Mouse (Mus musculus) intestine, embryonic 14.5 days (tissue): ENCODE data around the gene Kpna1. TPM values are rescaled to one million over a fixed set of nuclear protein-coding genes. Genes with fewer than 3 reads are reported as not detected.
"Not testable (repeated sequence)": the region's sequence is repeated elsewhere in the genome, so short reads cannot be mapped to it uniquely, and the experiment has no call there.

Experiments
- ATAC-seq: fragments of 200-750 bp; cut with Nextera tagmentation; replicated peaks from 2 replicates; pipeline ENCODE4 v1.8.0; 2017; ENCODE audit warnings: low read depth, moderate number of reproducible peaks, moderate TSS enrichment, moderate library complexity; ENCODE audit not compliant: low FRiP score, low TSS enrichment
- DNase-seq: peaks from one replicate; pipeline ENCODE4 v3.0.0-alpha.2; 2018; ENCODE audit warnings: low spot score
- H3K27ac ChIP-seq: fragments of 300-500 bp; sonication (generic); 2 replicates; pipeline ENCODE4 v1.5.1; 2014; ENCODE audit warnings: low read depth, mild to moderate bottlenecking, control low read depth
- H3K27me3 ChIP-seq: fragments of 300-500 bp; sonication (generic); replicated peaks from 2 replicates; pipeline ENCODE4 v1.6.1; 2014; ENCODE audit warnings: low read length, control low read depth; ENCODE audit not compliant: control insufficient read depth, insufficient read depth
- H3K36me3 ChIP-seq: fragments of 300-500 bp; sonication (generic); 2 replicates; pipeline ENCODE4 v1.6.1; 2014; ENCODE audit warnings: low read length, control low read depth; ENCODE audit not compliant: control insufficient read depth, insufficient read depth
- H3K4me1 ChIP-seq: fragments of 300-500 bp; sonication (generic); replicated peaks from 2 replicates; pipeline ENCODE4 v1.6.1; 2014; ENCODE audit warnings: low read length, control low read depth, mixed read lengths; ENCODE audit not compliant: control insufficient read depth, insufficient read depth
- H3K4me2 ChIP-seq: fragments of 300-500 bp; sonication (generic); 2 replicates; pipeline ENCODE4 v1.6.1; 2014; ENCODE audit warnings: low read length
- H3K4me3 ChIP-seq: fragments of 300-500 bp; sonication (generic); 2 replicates; pipeline ENCODE4 v1.5.1; 2014; ENCODE audit warnings: low read depth, low read length, control low read depth, mixed read lengths
- H3K9ac ChIP-seq: fragments of 300-500 bp; sonication (generic); 2 replicates; pipeline ENCODE4 v1.6.1; 2014; ENCODE audit warnings: mild to moderate bottlenecking, low read length
- H3K9me3 ChIP-seq: fragments of 300-500 bp; sonication (generic); 2 replicates; pipeline ENCODE4 v1.6.1; 2016; ENCODE audit warnings: low read length, control low read depth; ENCODE audit not compliant: control insufficient read depth
- WGBS: fragments of 180-500 bp; shearing (Covaris S2); extraction: QIAGEN DNeasy Blood & Tissue Kit; methylation state at CpG from one replicate; pipeline ENCODE4 v1.1.7; 2014; 5-methylcytosine and 5-hydroxymethylcytosine counted together
- polyA plus RNA-seq: library from polyadenylated mRNA; unstranded; fragments of >200 nt; fragmentation: Nextera tagmentation; extraction: Ambion mirVana; gene quantifications from 2 replicates; pipeline ENCODE4 v1.2.1, GENCODE M21; 2014

Kpna1 gene
- polyA plus RNA-seq, 1 experiment from 2014 or later, result 44.4 TPM

DNA sequence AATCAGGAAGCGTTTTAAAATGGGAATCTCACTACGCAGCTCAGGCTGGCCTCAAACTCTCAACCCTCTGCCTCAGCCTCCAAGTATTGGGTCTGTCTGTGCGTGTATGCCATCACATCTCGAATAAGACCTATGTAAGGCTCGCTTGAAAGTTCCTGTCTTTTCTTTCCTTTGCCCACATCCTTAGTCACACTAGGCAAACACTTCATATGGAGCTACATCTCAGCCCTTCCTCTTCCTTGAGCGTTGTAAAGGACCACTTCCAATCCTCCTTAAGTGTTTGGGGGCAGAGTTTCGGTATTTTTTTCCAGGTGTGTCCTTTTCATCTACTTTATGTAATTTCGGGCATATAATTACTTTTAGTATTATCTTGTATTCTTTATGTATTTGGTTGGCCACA lies 76.4 kb downstream of the Kpna1 start:
- no peak overlapping the region for H3K9ac ChIP-seq
- ATAC-seq (no peak), DNase-seq (no peak)
- H3K4me3 ChIP-seq, result no peak overlapping the region
- H3K27me3 ChIP-seq, result no peaks in the 10 kb centered on the region
- H3K9me3 ChIP-seq, result no peaks in the 10 kb centered on the region
- 93% methylated on average over 8 of the region's 8 CpGs for WGBS
- 0 out of 2 replicates have a peak, but pooled peaks cover 3% of the 10 kb centered on the region for H3K4me1 ChIP-seq
- H3K4me2 ChIP-seq, result no peak overlapping the region
- no peak overlapping the region for H3K27ac ChIP-seq
- peaks cover 29% of the 10 kb centered on the region for H3K36me3 ChIP-seq

DNA sequence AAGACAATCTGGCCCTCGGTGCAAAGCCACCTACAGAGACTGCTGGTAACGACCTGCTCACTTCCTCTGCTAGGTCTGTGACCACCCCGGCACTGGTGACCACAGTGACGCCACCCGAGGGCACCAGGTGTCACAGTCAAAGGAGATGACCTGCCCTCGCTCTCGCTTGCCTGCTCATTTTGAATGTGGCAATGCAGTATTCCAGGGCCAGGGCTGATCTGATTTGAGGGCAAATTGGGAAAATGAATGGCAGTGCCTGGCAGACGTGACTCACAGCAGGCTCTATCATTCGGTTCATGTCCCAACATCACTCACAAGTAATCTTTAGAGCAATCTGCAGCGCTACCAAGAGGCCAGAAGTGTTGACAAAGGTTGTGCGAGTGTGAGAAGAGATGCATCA lies 77.9 kb downstream of the Kpna1 start:
- ATAC-seq, result no peak
- no peak overlapping the region for H3K9ac ChIP-seq
- H3K4me3 ChIP-seq, result no peak overlapping the region
- H3K36me3 ChIP-seq, result peaks cover 21% of the 10 kb centered on the region
- no peak overlapping the region for H3K4me2 ChIP-seq
- 92% methylated on average over 11 of the region's 11 CpGs for WGBS
- DNase-seq, result no peak
- no peak overlapping the region for H3K27ac ChIP-seq
- no peaks in the 10 kb centered on the region for H3K27me3 ChIP-seq
- H3K9me3 ChIP-seq, result no peaks in the 10 kb centered on the region
- H3K4me1 ChIP-seq, result 0 out of 2 replicates have a peak, but pooled peaks cover 3% of the 10 kb centered on the region

DNA sequence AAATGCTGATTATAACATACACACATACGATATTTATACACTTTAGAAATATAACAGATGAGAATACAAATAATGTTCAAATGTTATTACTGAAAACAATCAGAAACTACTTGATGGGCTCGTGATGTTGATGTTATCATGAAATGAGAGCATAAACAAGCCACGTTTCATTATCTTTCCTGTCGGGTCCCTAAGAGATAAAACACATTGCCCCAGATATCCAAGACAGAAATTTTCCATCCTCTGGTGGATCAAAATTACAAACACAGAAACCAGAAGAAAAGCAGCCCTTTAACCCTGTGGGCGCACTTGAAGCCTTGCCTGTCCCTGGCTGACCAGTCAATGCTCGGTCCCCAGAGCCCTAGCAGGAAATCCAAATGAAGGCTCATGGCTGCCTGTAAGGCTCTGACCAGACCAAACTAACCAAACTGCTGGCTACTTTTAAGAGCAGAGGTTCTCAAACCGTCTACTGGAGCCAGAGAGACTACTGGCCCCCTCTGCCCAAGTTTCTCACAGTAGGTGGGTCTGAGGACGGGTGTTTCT lies 79.5 kb downstream of the Kpna1 start:
- Histone ChIP-seq H3K27ac (no peak overlapping the region), H3K4me3 (no peak overlapping the region), H3K9ac (no peak overlapping the region), H3K36me3 (peaks cover 9% of the 10 kb centered on the region; the same call in 1 of the 2 replicates), H3K4me2 (no peak overlapping the region), H3K4me1 (0 out of 2 replicates have a peak, but pooled peaks cover 3% of the 10 kb centered on the region), H3K9me3 (no peaks in the 10 kb centered on the region), H3K27me3 (no peaks in the 10 kb centered on the region)
- no peak for DNase-seq
- 57% methylated on average over 8 of the region's 8 CpGs for WGBS
- no peak for ATAC-seq

DNA sequence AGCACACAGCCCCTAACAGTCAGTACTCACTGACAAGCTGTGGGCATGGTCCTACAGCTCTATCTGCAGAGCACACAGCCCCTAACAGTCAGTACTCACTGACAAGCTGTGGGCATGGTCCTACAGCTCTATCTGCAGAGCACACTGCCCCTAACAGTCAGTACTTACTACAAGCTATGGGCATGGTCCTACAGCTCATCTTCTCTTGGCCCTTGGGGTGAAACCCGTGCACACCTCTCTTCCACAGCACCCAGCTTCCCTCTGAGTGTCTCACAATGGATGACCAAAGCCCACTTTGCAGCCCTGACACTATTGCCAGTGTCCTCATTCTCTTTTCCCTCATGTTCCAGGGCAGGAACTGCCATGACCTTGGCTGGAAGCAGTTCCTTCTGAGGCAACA lies 84.0 kb downstream of the Kpna1 start:
- not testable (repeated sequence) for H3K4me3 ChIP-seq, H3K27me3 ChIP-seq, H3K27ac ChIP-seq, H3K9me3 ChIP-seq, H3K4me1 ChIP-seq, H3K36me3 ChIP-seq, H3K4me2 ChIP-seq, H3K9ac ChIP-seq, DNase-seq, ATAC-seq
- WGBS, result 91% methylated on average over 1 of the region's 1 CpGs

DNA sequence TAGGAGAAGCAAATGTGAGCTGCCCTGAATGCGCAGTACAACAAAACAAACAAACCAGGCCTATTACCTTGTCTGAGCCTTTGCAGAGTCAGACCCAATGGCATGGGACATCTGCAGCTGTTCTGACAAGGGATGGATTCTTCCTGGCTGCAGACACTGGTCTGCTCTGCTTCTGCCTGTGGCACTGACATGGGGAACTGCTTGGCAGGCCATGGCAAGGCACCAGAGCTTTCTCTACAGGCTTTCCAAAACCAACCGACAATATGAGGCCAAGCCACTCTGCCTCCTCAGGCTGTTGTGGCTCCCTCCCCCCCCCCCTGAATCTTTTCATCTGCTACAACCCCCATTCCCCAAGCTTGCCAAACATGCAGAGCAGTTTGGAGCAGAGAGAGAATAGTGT lies 84.8 kb downstream of the Kpna1 start:
- H3K9ac ChIP-seq, result no peak overlapping the region
- H3K36me3 ChIP-seq, result 0 out of 2 replicates have a peak, but pooled peaks cover 9% of the 10 kb centered on the region
- no peaks in the 10 kb centered on the region for H3K9me3 ChIP-seq
- no peak overlapping the region for H3K27ac ChIP-seq
- no peak for ATAC-seq
- H3K27me3 ChIP-seq, result no peaks in the 10 kb centered on the region
- no peak for DNase-seq
- H3K4me3 ChIP-seq, result no peak overlapping the region
- 74% methylated on average over 2 of the region's 2 CpGs for WGBS
- H3K4me2 ChIP-seq, result no peak overlapping the region
- peaks cover 7% of the 10 kb centered on the region; the same call in 1 of the 2 replicates for H3K4me1 ChIP-seq

DNA sequence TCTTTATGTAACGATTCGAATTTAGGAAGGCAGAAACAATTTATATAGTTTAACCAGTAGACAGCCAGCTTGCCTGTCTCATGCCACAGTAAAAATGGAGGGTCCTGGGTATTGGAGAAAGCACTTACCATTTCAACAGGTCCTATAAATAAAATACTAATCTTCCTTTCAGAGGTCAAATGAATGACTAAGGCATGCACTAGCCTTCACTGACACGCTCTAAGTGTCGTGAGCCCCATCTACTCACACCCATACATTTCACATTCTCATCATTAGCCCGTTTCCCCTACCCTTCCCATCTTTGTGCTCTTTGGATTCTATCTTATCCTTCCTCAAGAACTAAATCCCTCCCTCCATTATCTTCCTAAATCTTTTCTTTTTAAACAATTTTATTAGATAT lies 86.4 kb downstream of the Kpna1 start:
- H3K27ac ChIP-seq, result no peak overlapping the region
- H3K36me3 ChIP-seq, result 0 out of 2 replicates have a peak, but pooled peaks cover 11% of the 10 kb centered on the region
- no peak overlapping the region for H3K9ac ChIP-seq
- H3K27me3 ChIP-seq, result no peaks in the 10 kb centered on the region
- WGBS, result 78% methylated on average over 5 of the region's 5 CpGs
- H3K4me3 ChIP-seq, result no peak overlapping the region
- ATAC-seq, result no peak
- H3K9me3 ChIP-seq, result no peaks in the 10 kb centered on the region
- no peak overlapping the region for H3K4me2 ChIP-seq
- H3K4me1 ChIP-seq, result peaks cover 19% of the 10 kb centered on the region
- DNase-seq, result no peak

DNA sequence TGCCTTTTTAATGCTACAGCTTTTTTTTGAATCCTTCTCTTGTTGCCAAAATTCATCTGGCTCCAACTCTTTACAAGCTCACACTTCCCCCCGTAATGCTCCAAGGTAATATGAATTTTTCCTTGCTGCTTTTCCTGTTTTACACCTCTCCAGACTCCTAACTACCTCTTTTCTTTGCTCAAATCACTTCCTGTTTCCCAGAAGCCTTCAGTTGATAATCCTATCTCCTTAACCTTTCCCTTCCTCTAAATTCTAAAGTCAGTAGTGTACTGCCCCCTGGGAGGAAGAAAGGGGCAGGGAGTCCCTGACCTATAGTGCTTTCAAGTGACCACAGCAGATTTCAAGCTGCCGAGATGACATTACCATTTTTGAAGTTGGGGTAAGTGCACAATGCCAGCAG lies 89.1 kb downstream of the Kpna1 start:
- H3K4me3 ChIP-seq, result no peak overlapping the region
- no peak for DNase-seq
- 78% methylated on average over 2 of the region's 2 CpGs for WGBS
- H3K9me3 ChIP-seq, result no peaks in the 10 kb centered on the region
- no peak overlapping the region for H3K4me2 ChIP-seq
- H3K9ac ChIP-seq, result no peak overlapping the region
- 0 out of 2 replicates have a peak, but pooled peaks cover 6% of the 10 kb centered on the region for H3K36me3 ChIP-seq
- H3K4me1 ChIP-seq, result peaks cover 24% of the 10 kb centered on the region
- H3K27ac ChIP-seq, result no peak overlapping the region
- no peak for ATAC-seq
- H3K27me3 ChIP-seq, result no peaks in the 10 kb centered on the region

DNA sequence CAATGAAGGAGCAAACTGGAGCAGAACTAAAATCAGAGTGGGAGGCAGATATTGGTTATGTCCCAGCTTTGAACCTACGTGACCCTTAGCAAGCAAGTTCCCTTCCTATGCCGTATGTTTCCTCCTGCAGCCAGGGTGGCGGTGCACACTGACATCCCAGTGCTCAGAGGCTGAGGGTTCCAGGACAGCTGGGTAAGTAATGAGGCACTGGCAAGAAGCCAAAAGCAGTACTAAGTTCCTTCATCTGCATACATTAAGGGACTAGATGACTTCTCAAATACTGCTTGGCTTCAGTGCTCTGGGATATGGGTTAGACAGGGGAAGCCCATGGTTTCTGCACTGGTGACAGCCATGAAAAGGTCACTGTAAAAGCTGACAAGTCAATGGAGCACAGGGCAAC lies 89.8 kb downstream of the Kpna1 start:
- WGBS, result 66% methylated on average over 3 of the region's 3 CpGs
- H3K9ac ChIP-seq, result no peak overlapping the region
- H3K9me3 ChIP-seq, result no peaks in the 10 kb centered on the region
- H3K4me1 ChIP-seq, result peaks cover 24% of the 10 kb centered on the region
- no peak for ATAC-seq
- H3K4me3 ChIP-seq, result no peak overlapping the region
- H3K27me3 ChIP-seq, result no peaks in the 10 kb centered on the region
- H3K4me2 ChIP-seq, result no peak overlapping the region
- H3K36me3 ChIP-seq, result 0 out of 2 replicates have a peak, but pooled peaks cover 6% of the 10 kb centered on the region
- no peak for DNase-seq
- no peak overlapping the region for H3K27ac ChIP-seq
